Mouse (Mus musculus): ENCODE results near the gene Dynlrb2. TPM values are rescaled to one million over a fixed set of nuclear protein-coding genes. Genes with fewer than 3 reads are reported as not detected.

Dynlrb2 gene
- polyA plus RNA-seq, 1 experiment = 0.17 TPM

- Histone ChIP-seq H3K4me3 (no peak overlapping the region), H3K27me3 (ENCODE audit: control insufficient read depth, insufficient read depth, insufficient read length) (no peaks in the 10 kb centered on the region)
These were observed 48.0 kb downstream of the Dynlrb2 start for GRCm38 (mm10) chr8:116552778-116553177.

More at GRCm38 (mm10) chr8:116552778-116553177, 48.0 kb downstream of the Dynlrb2 start:
- H3K79me2 ChIP-seq (ENCODE audit: control insufficient read depth, insufficient read depth) = no peaks in the 10 kb centered on the region
- H3K36me3 ChIP-seq (ENCODE audit: control insufficient read depth, insufficient read depth) = no peaks in the 10 kb centered on the region
- TF ChIP-seq E2F4 (IDR thresholded peaks at IDR 0.05; ENCODE audit: insufficient read depth) (no peak), TCF12 (IDR thresholded peaks at IDR 0.05; ENCODE audit: insufficient read depth, poor library complexity, severe bottlenecking) (no peak), POLR2A (IDR thresholded peaks at IDR 0.05; ENCODE audit: insufficient read length, low read depth) (no peak), MAX (IDR thresholded peaks at IDR 0.05; ENCODE audit: low read depth) (no peak), TCF3 (IDR thresholded peaks at IDR 0.05; ENCODE audit: insufficient read length, low read depth) (no peak), POLR2AphosphoS2 (IDR thresholded peaks at IDR 0.05; ENCODE audit: insufficient read length, low read depth) (no peak), SRF (IDR thresholded peaks at IDR 0.05; ENCODE audit: control insufficient read depth, insufficient read length, low read depth) (no peak), MYOD1 (IDR thresholded peaks at IDR 0.05; ENCODE audit: control insufficient read depth in 1 of 3, insufficient read length in 2 of 3, low read depth in 2 of 3) (no peak), REST (IDR thresholded peaks at IDR 0.05; ENCODE audit: insufficient read depth, insufficient read length) (no peak), MYOG (IDR thresholded peaks at IDR 0.05; ENCODE audit: control insufficient read depth in 1 of 3, insufficient read depth in 1 of 3, insufficient read length in 2 of 3, low read depth in 2 of 3) (no peak), USF1 (IDR thresholded peaks at IDR 0.05; ENCODE audit: low read depth) (no peak), CEBPB (IDR thresholded peaks at IDR 0.05; ENCODE audit: insufficient read depth, poor library complexity, severe bottlenecking) (no peak)
- no peak overlapping the region for H3K4me2 ChIP-seq (ENCODE audit: low read depth)
- no peak overlapping the region for H3ac ChIP-seq (ENCODE audit: control insufficient read depth, insufficient read length)

Other genes with a start within 250 kb of the Dynlrb2 start
- 0.96 TPM for gene Cdyl2, start 228.0 kb downstream of the Dynlrb2 start, polyA plus RNA-seq (2012; fragmentation: generic; extraction: Trizol)